Mouse (Mus musculus) adrenal gland, adult 8-10 months (tissue): ENCODE results near the gene Clip3. TPM values are rescaled to one million over a fixed set of nuclear protein-coding genes. Genes with fewer than 3 reads are reported as not detected.

ENCODE experiments used
- DNase-seq: peaks from one replicate; pipeline ENCODE4 v3.0.0; 2022
- total RNA-seq, 4 experiments: library from RNA; stranded (reverse); gene quantifications; 2 replicates each; pipeline ENCODE4 v1.2.4; 2022

The Clip3 gene
- total RNA-seq, 4 experiments from 2014 or later: 20.8 to 35.8 (median 30.0) TPM

DNA sequence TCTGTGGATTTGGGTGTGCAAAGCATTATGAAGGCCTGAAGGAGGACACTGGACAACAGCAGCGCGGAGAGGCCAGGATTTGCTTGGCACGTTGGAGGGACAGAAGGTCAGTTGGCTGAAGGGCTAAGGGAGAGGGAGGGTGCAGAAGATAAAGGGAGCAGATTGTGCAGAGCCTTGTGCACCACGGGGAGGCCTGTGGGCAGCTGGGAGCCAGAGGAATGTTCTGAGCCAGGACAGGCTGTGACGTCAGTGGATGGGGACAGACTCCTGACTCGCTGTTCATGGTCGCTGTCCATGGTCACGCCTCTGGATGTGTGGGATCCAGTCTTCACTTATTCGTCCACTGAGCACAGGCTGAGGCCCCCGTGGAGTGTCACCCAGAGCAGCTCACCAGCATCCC, 3.6 kb downstream of the Clip3 start:
- peak; percentile 48 for DNase-seq

DNA sequence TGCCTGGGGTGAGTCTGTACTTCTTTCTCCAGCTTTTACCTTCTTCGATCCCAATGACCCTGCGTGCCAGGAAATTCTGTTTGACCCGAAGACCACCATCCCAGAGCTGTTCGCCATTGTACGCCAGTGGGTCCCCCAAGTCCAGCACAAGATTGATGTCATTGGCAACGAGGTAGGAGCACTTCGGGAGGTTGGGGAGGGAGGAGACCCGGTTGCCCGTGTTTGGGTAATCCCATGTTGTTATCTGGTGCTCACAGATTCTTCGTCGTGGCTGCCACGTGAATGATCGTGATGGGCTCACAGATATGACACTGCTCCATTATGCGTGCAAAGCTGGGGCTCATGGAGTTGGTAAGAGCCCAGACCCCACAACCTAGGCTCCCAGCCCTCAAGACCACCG, 5.3 kb downstream of the Clip3 start:
- no peak for DNase-seq

DNA sequence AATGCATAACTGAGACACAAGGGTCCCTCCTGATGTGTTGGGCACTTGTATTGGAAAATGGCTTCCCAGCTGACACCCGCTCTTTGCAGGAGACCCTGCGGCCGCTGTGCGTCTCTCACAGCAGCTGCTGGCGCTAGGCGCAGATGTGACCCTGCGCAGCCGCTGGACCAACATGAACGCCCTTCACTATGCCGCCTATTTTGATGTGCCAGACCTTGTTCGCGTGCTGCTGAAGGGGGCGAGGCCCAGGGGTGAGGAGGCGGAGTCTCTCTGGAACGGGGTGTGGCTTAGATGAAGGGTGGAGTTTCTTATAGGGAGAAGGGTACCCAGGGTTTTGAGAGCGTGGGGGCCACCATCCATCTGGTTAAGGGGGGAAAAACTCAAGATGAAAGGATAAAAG, 5.7 kb downstream of the Clip3 start:
- no peak for DNase-seq

GRCm38 (mm10) chr7:30300914-30301313, 9.4 kb downstream of the Clip3 start:
- DNase-seq: no peak

- DNase-seq: no peak
Measured at GRCm38 (mm10) chr7:30306083-30306779, 14.7 kb downstream of the Clip3 start.

DNA sequence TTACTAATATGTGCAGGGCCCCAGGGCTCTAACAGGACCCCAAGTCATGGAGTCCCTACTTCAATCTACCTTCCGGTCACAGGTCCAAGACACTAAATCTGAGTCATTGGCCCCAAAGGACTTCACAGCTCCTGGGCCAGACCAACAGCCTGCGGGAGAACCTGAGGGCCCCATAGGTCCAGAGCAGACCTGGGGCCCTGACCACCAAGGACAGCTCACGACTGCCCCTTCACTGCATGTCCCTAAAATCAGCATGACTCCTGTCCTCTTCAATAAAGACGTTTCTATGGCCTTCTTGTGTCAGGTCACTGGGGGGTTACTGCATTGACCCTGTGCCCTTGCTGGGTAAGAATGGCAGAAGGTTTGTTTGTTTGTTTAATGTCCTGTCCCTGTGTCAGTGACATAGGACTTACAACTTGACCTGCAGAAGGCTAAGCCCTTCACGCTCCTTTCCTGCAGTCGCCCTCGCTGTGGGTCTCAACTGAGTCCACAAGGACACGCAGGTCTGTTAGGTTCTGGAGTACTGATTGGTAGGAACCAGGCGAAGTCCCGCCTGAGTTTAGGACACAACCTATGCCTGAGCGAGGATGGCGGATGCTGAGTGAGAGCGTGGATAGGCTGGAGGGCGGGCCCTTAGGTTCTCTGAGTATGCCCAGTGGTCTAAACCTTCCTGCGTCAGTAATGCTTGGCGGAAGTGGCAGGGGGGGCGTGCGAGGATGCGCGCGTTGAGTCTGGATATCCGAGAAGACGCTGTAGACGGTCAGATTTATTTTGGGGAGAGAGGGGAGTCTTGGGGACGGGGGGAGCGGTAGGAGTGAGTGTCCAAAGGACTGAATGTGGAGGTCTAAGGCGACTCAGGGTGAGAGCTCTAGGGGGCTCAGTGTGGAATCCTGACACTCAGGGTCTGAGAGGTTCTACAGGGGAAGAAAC, 16.8 kb downstream of the Clip3 start, which contains the start of gene Alkbh6:
Gene Alkbh6 (plus strand): TSS at position 642 of the 930 bp plus-strand sequence.
- DNase-seq: peak; percentile 96

- DNase-seq: no peak
Measured at GRCm38 (mm10) chr7:30309395-30310129, 18.0 kb downstream of the Clip3 start.

DNA sequence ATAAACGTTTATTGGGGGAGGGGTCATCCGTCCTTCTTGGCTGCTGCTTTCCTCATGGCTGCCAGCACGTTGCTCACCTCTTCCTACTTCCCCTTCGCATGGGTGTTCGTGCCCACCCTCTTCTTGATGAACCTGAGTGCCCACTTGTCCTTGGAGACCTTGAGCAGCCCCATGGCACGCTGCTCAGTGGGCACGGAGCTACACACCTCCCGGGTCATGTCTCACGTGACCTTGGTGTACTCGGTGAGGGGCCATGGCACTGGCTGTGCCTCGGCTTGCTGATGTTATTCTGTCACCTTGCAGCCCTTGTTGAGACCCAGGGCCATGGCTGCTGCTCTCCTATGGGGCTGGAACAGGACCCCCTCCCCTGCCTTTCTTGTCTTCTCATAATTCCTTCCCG, 18.6 kb downstream of the Clip3 start:
- DNase-seq: no peak

GRCm38 (mm10) chr7:30313666-30314320, 22.3 kb downstream of the Clip3 start:
- no peak for DNase-seq

GRCm38 (mm10) chr7:30314721-30315155, 23.2 kb downstream of the Clip3 start, which contains the start of gene Syne4:
Gene Syne4 (plus strand): TSS chr7:30314807.
- no peak for DNase-seq

DNA sequence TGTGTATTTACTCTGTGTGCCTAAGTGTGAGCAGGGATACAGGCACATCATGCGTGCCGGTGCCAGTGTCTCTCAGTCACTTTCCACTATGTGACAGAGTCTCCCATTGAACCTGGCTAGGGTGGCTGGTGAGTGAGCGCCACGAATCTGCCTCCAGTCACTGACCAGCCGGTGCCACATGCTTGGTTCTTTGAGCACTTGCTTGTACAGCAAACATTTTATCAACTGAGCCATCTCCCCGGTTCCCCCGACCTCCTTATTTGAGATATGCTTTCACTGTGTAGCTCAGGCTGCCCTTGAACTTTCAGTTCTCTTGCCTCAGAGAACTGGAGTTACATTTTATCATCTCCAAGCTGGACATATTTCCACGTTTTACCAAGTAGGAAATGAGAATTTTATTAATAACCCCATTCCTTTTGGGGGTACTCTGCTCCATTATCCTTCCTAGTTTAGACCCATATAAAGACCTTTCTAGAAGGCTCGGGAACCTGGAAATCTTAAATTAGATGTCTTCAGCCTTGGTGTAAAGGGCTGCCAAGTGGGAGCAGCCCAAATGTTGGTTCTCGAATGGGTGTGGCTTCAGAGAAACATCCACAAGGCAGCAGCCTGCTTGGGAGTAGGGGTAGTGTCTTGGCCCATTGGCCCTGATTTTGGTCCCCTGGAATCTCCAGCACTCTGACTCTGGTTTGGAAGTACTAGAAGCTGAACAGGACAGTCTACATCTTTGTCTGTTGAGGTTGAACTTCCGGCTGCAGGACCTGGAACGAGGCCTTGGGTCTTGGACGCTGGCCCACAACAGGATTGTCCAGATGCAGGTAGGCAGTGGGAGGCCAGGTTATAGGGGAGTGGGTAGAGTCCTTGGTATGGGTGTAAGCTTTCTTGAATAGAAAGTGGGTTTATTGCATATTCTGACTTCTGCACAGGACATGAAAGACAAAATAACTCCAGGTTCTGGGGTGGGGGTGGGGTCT, 24.3 kb downstream of the Clip3 start:
- no peak for DNase-seq

- no peak for DNase-seq
Measured at GRCm38 (mm10) chr7:30318142-30318541, 26.6 kb downstream of the Clip3 start.

DNA sequence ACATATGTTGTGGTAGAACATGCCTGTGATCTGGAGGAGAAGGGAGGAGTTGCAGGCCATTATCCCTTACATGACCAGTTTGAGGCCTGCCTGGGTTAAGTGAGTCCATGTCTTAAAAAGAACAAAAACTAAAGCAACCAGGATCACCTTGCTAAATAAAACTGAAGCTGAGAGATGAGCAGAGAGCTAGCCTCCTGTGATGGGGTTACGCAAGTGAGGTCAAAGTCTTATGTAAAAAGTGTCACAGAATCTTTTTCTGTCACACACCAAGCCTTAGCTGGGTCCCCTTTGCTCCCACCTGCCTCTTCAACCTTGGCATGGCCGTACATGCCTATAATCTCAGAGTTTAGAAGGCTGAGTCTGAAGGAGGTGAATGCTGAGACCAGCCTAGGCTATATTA, 29.4 kb downstream of the Clip3 start:
- no peak for DNase-seq

DNA sequence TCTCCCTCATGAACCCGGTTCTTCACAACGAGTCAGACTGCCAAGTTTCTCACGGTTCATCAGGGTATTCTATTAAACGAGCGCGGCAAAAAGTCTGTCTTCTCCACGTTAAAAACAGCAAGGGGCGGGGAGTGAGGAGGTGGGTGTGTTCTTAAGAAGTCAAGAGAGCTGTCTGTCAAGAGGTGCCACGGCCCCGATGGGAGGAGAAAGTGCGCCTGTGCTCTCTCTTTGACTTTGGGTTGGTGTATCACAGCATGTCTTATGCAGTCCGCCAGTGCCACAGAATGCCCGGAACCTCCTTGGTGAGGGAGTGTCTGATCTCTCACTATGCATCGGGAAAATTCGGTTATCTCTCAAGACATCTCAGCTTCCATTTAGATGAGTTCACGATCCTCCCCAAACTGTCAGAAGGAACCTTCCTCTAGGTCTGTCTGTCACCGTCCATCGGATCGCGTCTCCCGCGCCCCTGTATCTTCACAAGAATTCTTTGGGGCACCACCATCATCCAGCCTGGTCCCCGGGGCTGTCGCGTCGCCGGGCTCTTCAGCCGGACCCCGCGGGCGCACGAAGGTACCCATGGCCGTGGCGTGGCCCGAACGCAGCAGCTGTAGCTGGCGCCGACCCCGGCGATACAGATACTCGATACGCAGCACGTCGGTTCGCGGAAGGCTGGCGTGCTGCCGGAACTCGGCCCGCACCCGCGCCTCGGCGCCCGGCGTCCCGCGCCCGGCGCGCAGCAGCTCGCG, 30.2 kb downstream of the Clip3 start, which contains the start of gene E130208F15Rik:
Gene E130208F15Rik (plus strand): TSS at position 202 of the 746 bp plus-strand sequence.
- peak; percentile 75 for DNase-seq

DNA sequence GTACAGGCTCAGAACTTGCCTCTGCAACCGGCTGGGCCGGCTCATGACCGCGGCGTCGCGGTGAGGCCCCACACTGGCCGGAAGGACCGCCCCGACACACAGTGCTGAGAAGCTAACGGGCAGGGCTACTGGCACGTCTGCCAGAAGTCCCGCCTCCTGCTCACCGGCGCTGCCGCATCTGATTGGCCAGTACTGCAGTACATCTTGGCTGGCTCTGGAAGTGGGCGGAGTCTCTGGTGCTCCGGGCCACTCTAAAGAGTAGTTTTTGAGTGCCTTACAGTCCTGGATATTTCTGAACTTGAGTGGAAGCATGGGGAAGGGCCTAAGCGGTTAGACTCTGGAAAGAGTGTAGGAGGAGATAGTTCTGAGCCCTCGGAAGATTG, 30.7 kb downstream of the Clip3 start:
- DNase-seq: peak; percentile 98

- DNase-seq: no peak
Measured at GRCm38 (mm10) chr7:30322865-30323264, 31.3 kb downstream of the Clip3 start.

DNA sequence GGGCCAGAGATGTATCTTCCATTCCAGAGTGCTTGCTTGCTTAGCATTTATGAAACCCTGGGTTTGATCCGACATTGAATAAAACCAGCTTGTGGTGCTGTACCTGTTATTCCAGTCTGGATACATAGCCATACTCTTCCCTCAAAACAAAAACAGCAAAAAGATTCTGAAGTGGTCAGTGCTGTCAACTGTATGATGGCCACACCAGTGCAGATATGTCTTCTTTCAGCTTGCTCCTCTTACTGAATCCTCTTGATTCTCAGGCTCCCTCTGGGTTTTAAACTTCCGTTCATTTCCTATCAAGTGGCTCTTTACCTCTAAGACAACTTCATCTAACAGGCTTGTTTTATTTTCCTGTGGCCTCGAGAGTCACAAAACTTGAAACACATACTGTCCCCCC, 32.3 kb downstream of the Clip3 start, which contains the start of gene Sdhaf1:
Gene Sdhaf1 (minus strand): TSS at position 101 of the 400 bp plus-strand sequence.
- DNase-seq: no peak

GRCm38 (mm10) chr7:30324300-30324944, 32.9 kb downstream of the Clip3 start:
- DNase-seq: no peak

GRCm38 (mm10) chr7:30325364-30325763, 33.8 kb downstream of the Clip3 start:
- no peak for DNase-seq
